Mouse (Mus musculus) testis, postnatal 10 days (tissue): ENCODE measurements around the gene Ccdc39.

Experiments used
- DNase-seq: peaks from one replicate; pipeline ENCODE4 v3.0.0; 2021; ENCODE audit warnings: low spot score

The Ccdc39 gene

DNA sequence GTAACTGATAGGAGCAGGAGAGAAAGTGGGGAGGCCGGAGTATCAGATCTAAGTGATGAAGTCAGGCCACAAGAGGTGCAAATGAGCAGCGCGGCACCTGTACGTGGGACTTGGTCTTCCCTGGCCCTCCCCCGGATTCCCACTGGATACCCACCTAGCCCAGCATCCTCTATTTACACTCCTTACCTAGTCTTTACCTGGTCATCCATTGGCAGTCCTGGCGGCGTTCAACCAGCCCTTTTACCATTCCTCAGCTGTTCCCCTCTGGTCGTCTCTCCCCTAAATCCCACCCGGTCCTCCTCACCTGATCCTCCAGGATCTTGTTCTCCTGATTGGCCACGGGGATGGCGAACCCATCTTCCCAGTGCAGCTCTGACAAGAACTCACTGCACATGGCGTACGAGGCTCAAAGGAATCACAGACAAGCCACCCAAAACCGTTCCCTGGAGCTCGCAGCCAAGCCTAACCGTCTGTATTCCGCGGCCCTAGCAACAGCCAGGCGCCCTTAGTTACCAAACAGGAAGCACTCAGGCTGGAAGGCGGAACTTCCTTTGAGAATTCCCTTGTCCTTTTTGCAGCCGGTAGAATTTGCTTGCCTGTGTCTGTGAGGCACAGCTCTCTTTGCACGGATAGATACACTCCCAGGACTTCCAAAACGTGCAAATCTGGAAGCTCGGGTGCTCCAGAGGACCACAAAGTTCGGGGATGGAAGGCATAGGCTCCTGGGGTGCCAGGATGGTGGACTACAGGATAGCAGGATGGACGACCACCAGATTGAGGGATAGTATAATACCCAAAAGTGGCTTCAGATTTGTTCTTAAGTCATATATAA lies at the start of gene Ccdc39:
Gene Ccdc39, minus strand, starts transcription at position 510 of the 832 bp plus-strand sequence.
- peak; percentile 76 for DNase-seq

DNA sequence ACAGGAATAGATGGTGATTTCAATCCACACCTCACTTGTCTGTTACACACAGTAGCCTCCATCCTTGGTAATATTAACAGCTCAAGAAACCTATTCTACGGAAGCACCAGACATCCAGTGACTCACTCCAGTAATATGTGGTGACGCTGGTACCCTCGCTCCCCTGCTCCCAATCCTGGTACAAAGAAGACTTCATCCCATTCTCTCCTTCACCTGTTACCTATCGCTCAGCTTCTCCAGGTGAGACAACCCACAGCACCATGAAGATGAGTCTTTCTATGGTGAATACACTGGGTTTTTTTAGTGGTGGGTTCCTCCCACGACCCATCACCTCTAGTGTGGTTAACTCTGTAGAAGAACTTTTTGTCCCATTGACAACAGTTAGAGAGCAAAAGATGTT lies 49.3 kb upstream of the Ccdc39 start:
- DNase-seq, result no peak

DNA sequence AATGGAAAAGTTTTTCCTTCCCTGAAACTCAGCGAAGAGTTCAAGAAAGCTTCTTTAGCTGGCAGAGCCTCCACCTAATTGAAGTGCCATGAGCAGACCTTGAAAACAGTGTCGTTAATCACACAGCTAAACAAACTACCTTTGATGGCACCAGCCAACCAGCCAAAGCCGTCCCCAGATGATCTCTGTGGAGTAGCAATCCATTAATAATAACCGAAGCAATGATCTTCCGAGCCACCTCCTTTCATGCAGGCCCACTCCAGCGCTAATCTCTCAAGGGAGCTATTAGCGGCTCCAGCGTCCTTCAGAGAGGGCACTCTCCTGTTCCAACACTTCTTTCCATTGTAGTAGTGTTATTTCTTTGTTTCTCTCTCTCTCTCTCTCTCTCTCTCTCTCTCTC lies 43.3 kb upstream of the Ccdc39 start:
- DNase-seq, result no peak

DNA sequence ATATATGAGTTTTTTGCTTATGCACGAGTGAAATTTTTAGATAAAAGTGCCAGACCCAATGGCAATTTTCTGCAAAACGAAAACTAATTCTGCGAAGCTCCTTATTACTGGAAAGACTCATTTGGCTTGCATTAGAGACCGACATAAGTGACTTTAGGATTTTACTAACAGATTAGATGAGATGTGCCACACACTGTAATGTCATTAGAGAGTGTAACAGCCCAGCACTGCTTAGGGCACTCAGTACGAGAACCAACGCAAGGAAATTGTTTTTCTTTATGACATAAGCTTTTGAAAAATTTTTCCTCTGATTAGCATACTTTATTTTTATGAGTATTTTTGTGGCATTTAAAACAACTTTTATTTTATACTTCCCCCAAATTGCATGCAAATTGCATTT lies 39.0 kb upstream of the Ccdc39 start:
- no peak for DNase-seq

DNA sequence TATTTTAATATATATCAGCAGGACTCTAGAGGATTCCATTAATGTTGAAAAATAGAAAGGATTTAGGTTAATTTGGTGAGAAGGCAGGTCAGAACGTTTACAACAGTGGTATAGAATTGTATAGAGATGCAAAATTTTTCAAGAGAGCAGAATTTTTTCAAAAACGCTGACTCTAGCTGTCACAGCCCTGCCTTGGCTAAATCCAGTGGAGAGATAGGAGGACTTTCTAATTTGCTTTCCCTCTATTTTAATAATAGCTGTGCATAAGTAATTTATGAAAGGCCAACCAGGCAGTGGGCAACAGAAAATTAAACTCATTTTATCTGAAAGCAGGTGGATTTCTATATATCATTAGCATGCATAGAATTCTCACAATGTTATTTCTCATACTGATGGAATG lies 38.6 kb upstream of the Ccdc39 start:
- no peak for DNase-seq

DNA sequence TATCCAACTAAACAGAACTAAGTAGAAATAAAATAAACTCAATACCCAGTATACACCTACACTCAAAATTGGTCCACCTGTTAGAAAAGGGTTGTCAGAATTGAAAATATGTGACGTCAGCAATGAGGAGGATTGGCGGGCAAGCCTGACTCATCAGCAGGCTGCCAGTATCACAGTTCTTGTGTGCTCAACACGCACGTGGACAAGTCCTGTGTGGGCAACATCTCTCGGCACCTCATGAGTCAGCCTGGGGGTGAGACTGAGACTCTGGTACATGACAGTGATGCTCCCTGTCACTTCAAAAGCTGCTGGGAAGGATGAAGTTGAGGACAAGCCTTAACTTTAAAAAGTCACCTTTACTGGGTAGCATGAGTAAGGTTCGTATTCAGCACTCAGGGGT lies 34.6 kb upstream of the Ccdc39 start:
- no peak for DNase-seq

DNA sequence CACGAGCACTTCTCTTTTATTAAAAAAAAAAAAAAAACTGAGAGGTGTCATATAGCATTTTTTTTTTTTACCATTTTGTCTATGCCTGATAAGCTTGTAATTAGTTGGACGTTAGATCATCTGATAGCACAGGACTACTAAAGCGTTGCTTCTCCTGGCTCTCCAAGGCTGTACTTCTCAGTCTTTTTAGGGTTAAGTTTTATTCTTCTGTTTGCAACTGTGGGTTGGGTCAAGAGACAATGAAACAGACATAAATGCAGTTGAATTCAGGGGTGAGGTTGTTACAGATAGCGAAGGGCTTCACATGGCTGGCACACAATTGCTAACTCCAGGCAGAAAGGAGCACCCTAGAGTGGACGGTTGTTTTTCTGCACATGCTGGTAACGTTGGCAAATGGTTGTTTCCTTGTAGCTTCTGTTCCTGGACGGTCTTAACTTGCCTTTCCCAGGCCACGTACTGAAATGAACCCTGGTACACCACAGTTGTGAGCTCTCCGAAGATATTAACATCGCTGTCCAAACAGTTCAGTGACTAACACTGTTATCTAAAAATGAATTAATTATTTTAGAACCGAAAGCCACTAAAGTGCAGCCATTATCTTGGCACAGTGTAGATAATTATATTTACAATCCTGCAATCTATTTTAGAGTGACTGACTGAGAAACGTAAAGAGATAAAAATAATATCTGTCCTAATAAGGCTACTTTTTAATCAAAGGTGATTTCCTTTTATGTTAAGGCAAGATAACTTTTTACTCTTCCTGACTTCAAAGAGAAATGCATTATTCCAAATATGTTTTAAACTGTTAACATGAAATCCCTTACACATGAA lies 30.6 kb upstream of the Ccdc39 start:
- no peak for DNase-seq

DNA sequence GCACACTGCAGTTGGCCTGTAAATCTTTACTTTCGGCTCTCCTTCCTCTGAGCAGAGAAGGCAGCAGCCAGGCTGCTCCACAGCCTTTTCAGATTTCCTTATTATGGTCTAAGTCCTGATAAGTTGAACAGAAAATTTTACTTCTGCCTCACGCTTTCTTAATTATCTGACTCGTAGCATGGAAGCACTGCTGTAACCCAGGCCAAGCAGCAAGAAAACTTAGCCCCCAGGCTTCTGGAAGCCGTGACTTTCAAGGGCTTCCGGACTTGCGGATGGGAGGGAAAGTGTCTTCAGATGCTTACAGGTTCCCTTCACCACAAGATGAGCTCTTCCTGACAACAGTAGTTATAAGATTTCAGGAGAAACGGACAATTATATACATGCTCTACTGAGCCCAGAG lies 29.7 kb upstream of the Ccdc39 start:
- no peak for DNase-seq

DNA sequence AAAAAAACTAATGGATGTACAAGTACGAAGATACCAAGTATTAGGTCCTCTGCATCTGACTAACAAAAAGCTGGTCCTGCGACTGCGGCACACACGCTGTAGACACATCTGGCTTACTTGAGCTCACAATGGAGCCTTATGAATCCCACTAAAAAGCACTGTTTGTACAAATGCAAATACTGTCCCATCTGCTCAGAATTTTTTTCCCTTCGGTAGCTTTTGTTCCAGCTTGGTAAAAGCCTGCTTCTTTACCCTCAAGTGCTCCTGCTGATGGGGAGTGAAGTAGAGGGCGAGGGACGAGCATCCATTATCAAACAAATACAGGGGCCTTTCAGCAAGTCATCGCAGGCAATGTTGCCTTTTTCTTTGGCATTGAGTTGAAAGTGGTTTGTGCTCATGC lies 29.3 kb upstream of the Ccdc39 start:
- DNase-seq, result no peak

DNA sequence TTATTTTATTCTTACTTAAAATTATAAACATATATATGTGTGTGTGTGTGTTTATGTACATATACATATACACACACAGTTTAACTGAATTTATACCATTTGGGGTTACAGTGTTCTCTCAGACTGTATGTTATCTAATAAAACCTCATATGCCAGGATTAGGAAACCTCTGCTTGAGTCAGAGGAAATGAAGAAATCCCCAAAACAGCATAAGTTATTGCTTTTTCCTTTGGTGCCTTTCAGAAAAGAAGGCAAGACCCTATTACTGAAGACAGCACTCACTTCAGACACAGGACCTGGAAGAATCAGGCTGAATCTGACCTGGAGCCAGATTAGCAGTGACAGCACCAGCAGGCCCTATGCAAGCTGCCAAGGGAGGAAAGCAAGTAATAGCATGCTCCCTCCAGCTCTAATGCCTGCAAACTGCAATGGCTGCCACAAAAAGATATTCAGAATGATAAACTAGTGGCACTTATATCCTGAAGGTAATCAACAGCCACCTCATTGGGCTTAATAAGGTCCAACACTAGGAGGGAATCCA lies 20.0 kb upstream of the Ccdc39 start:
- DNase-seq, result no peak

DNA sequence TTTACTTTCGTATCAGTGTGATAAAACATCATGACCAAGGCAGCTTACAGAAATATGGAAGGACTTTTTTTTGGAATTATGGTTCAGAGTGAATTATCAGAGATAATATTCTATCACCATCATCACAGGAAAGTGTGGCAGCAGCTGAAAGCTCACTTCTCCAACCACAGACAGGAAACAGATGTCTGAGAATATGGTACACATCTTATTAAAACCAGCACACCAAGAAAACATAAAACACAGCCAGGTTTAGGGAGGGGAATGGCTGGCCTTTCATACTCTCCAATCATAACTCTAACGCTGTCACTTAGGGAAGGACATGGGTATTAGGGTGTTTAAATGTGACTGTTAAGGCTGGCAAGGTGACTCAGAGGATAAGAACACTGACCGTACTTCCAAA lies 14.8 kb upstream of the Ccdc39 start:
- no peak for DNase-seq

DNA sequence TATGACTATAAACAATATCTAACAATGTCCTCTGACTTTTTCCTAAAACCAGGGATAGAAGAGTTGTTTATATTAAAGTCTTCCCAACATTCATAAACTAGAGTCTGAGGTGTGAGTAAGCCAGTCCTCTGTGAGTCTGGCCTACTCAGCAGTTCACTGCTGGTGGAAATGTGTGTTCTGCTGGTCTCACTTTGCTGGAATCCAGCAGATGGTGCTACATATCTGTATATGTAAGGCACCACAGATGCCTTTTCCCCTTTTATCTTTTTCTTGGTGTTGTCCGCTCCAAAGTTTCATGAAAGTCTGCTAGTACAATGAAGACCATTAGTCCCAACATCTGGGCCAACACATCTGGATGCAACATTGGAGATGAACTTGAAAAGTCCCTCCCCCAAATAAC lies 9.0 kb upstream of the Ccdc39 start:
- DNase-seq, result no peak

DNA sequence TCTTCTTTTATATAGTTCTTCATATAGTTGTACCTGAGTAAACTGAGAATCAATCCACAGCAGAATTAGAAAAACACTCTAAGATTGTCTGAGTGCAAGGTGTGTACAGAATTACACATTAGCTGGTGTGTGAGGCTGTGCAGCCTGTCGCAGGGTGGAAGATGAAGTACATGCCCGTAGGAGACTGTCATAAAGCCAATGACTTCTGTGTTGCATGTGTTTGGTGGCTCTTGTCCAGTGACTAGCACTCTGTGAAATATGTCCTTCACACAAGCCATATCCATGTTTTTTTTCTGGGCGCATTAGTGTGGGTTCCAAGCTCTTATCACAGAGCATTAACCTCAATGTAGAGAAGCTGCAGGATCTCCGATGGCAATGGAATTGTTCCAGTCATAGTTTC lies 6.7 kb upstream of the Ccdc39 start:
- DNase-seq, result no peak

DNA sequence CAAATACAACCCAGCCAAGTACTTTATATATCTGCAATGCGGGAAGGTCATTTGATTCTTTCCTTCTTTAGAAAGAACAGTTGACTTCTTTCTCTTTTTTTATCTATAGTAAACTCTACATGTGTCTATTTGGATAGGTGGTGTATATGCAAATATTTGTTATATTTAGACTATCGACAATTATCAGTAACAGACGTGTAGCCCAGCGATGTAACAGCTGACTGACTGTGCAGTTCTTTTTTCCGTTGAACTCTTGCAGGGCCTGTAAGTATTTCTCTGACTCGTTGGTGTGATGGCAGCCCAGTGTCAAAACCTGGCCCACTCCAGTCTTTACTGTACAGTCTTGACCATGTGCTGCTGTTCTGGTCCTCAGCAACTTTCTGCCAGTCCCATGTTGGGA lies 2.5 kb upstream of the Ccdc39 start:
- DNase-seq, result no peak

DNA sequence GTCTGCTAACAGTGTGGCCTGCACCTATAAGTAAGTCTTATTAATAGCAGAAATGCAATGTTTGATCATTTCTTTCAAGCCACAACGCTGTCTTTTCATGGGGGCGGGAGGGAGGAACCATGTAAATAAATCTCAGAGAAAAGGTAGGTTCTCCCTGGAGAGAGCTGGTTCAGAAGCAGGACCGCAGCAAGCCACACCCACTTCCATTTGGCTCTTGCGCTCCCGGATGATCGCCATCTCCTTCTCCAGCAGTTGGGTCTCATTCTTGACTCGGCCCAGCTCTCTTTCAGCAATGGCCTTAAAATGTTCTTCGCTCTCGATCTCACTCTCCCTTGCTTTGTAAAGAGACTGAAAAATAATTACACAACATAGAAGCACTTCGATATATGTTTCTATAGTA lies 5.2 kb downstream of the Ccdc39 start:
- no peak for DNase-seq

DNA sequence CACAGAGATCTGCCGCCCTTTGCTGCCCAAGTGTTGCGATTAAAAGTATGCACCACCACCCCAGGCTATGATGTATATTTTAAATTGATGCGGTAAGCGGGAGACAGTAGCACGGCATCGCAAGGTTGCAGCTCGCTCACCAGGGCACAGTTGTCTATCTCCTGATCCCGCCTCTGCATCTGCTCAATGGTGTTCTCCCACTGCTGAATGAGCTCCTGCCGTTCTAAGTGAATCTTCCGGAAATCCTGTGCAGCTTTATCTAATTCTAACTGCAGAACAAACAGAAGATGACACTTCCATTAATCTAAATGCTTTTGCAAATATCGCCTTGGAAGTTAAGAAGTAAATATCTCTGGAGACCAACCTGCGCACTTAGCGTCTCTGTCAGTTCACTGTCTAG lies 7.5 kb downstream of the Ccdc39 start:
- no peak for DNase-seq

DNA sequence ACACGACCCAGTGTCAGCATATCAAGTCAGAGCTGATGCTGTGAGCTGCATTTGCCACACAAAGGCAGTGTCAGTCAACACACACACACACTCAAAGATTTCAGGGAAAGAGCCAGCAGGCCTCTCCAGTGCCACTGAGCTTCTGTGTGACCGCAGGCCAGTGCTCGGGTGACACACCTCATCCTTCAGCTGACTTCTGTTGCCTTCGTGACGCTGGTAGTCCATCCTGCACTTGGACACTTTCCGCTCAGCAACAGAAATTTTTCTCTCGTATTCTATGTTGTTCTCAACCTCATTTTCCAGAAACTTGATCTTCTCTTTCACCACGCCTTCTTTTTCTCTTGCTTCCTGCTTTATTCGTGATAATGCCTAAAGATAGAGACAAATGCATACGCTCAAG lies 11.8 kb downstream of the Ccdc39 start:
- DNase-seq, result no peak

DNA sequence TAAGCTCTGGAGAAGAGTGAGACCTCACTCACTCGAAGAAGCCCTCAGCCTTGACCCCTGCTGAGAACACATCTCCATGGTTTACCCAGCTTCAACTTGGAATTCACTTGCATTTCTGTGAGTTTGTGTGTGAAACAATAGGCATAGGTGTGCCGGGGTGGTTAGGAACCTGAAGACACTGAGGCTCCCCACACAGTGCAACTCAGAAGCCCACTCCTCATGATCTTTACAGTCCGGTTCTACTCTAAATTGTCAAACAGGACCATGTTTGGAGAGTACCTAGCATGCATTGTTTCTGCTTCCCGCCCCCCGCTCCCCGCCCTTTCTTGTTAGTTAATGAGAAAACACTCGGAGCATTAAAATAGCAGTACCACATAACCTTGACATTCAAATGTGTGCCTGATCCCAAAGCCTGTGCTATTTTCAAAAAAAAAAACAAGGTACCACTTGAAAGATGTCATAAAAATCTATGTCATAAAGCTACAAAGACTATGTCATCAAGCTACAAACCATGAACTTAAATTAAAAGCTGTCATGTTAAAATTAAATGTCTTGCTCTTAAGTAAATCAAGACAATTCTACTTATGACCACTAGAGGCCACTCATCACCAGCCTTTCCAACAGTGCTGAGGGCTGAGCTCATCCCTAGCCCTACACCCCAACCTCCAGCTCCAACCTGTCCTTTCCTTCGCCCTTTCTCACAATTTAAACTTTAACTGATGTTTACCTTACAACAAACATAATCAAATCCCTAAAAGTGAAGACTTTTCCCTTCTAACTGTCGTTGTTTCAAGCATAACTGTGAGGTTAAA lies 19.8 kb downstream of the Ccdc39 start:
- DNase-seq, result no peak

DNA sequence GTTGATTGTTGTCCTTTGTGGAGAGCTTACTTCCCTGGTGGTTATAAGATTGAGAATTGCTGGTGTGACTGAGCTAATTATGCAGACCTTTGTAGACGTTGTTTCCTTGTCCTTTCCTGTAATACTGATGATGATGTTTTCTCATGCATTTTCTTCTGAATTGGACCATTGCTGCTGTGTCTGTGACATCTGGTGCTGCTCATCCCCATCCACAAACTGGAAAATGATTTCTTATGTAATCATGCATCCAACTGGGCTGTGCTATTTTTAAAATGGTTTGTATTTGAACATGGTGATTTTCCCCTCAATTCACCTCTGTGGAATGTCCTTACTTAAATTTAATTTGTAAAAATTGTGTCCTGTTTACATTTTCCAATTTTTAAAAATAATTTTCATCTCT lies 37.0 kb downstream of the Ccdc39 start:
- no peak for DNase-seq

DNA sequence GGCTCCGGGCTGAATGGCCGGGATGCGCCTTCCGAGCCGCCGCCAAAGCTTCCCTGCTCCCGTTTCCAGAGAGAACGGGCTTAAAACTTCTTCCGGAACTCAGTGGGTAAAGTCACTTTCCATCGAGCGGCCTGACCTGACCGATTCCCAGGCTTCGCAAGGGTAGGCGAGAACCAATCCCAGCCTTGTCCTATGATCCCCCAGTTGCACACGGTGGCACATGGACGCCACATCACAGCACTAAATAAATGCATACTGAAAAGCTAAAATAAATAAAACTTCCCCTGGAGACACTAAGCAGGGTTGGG lies 43.6 kb downstream of the Ccdc39 start:
- DNase-seq, result no peak

DNA sequence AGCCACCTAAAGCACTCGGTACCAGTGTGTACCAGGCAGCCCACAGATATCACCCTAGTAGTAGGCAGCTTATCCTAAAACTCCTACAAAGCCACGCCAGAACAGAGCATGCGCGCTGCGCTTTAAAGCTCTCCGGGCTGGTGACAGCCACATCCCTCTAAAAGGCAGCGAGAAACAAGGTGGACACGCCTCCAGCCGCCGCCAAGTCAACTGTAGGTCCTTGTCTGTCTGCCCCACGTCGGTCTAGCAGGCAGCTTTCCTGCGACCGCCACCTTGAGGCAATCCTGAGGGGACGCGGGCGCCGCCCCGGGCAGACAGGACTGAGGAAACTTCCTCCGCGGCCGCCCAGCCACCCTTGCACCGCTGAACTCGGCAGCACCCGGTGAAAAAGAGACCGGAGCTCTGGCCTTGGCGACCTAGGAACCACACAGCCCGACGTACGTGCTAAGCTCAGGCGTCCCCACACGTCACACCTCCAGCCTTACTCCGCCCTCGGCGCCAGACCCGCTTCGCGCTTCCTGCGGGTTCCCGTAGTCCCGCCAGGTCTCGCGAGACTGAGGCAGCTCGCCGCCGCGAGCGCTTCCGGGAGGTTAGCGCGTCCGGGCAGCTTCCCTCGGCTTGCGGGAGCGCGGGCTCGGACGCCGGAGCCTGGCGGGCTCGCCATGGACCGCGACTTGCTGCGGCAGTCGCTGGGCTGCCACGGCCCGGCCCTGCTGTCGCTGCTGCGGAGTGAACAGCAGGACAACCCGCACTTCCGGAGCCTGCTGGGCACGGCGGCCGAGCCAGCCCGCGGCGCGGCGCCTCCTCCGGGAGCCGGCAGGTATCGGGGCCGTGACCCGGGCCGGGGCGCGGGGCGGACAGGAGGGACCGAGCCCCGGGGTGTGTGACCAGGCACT lies 44.2 kb downstream of the Ccdc39 start, which contains the start of gene Ttc14:
Gene Ttc14, plus strand, starts transcription at position 216 of the 896 bp plus-strand sequence.
- peak; percentile 98 for DNase-seq
